Mouse (Mus musculus) heart, postnatal 0 days (tissue): ENCODE data around the gene Nop2.

Experiments
- CTCF ChIP-seq: IDR thresholded peaks from 2 replicates; pipeline ENCODE4 v1.5.1; 2016; ENCODE audit warnings: antibody characterized with exemption, control low read depth, low read depth
- EP300 ChIP-seq: IDR thresholded peaks from 2 replicates; pipeline ENCODE4 v1.6.1; 2016; ENCODE audit warnings: antibody characterized with exemption, low read depth

DNA sequence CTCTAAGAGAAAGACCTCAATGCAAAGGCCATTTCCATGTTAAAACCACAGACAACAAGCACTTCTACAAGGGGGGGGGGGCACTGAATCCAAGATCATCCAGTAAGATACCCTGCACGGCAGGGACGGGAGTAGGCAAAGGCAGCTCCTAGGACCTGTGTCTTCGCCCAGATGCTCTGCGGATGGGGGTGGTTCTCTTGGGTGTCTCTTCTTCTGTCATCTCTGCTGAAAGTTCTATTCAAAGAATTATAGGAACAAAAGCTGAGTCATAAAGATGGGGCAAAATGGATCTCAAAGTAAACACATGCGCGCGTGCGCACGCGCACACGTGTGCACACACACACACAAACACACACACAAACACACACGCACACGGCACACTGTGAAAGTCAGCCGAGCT lies 36.4 kb downstream of the Nop2 start:
- TF ChIP-seq CTCF: no peak
- no peak for TF ChIP-seq EP300
